Mouse (Mus musculus) layer of hippocampus, postnatal 36 days (tissue): ENCODE data around the gene Dedd. TPM values are rescaled to one million over a fixed set of nuclear protein-coding genes. Genes with fewer than 3 reads are reported as not detected.

Experiments used
- DNase-seq, 2 experiments: peaks; one replicate each; pipeline ENCODE4 v3.0.0; 2022
- total RNA-seq, 2 experiments: library from RNA; stranded (reverse); gene quantifications; 2 replicates each; pipeline ENCODE4 v1.2.3; 2021

Gene Dedd
- total RNA-seq, 2 experiments from 2014 or later = 36.5 to 41.3 TPM

DNA sequence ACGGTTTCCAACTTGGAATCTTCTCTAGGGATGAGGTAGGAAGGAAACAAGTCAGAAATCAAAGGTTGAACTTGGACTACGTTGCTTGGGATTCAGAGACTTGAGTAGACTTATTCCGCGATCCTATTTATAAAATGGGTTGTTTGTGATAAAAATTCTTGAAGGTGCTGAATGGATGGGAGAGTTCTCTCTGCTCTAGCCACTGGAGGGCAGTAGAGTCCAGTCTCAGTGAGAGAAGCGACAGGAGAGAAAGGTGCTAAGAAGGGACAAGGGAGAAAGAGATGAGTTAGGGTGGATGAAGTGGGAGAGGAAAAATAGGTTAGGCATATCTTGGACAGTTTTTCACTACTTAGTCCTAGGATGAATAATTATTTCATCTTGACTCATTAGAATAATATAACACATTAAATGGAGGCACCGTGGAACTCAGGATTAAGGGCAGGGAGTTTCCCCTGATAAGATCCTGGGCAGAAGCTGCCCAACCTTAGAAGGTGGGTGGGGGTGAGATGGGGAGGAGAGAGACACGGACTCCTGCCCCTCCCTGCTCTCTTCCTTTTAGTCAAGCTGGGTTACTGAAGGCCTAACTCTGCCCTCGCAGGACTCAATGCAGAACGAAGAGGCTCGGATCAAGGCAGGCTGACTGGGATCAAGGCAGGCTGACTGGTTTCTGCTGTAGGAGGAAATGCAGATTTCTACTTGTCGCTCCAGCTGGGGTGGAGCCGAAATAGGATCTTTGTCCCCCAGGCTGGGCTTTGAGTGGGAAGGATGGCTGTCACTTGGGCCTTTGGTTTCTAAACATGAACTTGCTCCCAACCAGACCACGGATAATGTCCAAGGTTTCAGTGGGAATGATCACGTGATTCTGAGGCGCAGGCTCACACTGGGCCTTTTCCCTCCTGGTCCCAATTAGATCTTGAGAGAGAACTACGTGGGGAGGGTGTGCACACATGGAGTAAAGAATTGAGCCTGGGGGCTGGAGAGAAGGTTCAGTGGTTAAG lies 32.5 kb downstream of the Dedd start:
- DNase-seq = peak; percentile 59 to 67

DNA sequence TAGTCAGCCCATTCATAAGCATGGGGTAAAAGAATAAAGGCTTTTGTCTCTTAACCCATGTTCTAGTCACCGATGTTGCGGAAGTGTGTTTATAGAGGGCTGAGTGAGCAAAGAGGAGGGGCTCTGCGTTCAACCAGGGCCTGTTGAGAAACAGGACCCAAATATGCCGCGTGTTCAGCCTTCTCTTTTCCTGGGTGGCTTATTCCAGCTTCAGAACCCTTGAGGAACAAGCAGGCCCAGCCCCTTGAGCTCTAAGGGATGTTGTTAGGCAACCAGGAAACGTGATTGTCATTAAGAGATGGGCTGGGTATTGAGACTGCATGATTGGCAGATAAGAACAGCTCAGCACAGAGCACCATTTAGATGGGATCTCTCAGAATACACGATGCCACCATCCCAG lies 37.0 kb downstream of the Dedd start:
- no peak for DNase-seq

DNA sequence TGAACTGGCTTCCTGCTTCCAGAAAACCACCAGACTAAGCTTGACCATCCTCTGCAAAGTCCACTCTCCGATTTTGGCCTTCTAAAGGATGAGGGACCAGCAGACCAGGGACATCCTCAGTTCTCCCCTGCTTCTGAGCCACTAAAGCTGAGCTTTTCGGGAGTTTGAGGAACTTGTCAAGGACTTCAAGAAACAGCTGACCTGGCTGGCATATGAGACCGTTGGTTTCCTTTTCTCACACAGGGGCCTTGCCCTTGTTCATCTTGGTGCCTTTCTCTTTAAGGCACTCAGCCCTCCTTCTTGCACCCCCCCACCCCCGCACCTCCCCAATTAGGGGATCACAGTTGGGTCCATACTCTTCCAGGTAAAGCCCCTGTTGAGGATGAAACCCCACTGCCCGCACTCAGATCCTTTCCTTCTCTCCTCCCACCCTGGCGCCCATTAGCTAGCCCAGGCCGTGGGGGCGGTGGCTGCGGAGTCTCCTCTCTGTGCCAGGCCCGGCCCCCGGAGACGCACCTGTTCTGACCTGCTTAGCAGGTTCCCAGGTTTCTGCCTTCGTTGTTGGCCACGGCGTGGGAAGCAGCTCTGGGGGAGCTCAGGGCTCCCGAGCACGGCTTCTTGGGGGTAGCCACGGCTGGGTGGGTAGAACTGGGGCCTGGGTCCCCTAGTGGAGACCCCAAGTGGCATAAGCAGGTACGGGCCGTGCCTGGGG lies 41.1 kb downstream of the Dedd start, which contains the start of gene Nectin4:
Gene Nectin4 (plus strand): TSS at position 255 of the 712 bp plus-strand sequence.
- no peak for DNase-seq

DNA sequence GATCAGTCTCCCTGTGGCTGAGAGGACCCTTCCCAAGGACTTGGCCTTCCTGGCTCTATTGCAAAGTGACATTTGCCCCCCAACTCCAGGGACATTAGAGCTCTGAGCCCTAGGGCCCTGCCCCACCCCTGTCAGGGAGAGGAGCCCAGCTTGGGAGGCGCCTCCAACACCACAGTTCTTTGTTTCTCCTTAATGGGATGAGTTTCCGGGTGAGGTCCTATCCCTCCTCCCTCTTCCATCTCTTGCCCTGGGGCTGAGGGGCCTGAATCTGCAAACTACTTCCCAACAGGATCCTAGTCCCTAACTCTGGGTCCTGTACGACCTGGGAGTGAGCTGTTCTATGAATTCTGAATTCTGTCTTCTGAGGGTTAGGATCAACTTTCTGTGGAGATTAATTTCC lies 43.9 kb downstream of the Dedd start:
- DNase-seq = no peak

GRCm38 (mm10) chr1:171373946-171374345 lies 45.0 kb downstream of the Dedd start:
- no peak for DNase-seq

DNA sequence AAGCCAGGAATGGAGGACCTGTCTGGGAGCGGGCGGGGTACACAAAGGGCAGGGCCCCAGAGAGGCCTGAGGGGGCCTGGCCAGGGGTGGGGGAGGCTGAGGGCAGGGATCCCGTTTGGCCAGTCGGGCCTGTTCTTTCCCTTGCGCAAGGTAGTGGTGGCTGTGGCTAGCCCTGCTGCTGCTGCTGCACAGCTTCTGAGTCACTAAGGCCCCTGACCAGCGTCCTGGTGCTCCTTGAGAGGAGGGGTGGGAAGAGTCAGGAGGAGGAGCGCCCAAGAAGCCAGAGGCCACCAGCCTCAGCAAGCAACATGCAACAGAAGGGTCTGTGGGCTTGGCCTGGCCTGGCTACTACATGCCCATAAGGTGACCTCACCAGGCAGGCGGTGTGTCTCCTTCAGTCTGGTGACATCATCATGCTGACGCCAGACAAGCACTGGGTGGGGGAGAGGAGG lies 46.7 kb downstream of the Dedd start:
- DNase-seq = no peak

- no peak for DNase-seq
These were observed 49.4 kb downstream of the Dedd start for GRCm38 (mm10) chr1:171378298-171378697.

- DNase-seq = peak; percentile 73 to 77
These were observed 51.1 kb downstream of the Dedd start for GRCm38 (mm10) chr1:171379935-171380599.

GRCm38 (mm10) chr1:171382096-171382620 lies 53.2 kb downstream of the Dedd start:
- DNase-seq = no peak

DNA sequence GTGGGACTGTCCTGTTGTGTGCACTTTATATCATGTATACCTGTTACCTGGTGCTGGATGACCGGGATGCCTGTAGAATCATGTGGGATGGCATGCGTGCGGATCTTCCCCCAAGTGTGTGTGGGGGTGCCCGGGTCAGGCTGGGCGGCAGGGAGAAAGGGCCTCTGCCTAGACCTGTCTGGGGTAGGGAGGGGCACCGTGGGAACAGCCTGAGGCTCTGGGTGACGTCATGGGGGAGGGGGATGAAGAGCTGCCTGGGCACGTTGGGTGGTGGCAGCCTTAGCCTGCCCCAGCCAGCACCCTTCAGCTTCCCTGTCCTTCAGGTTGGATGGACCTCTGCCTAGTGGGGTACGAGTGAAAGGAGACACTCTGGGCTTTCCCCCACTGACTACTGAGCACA lies 55.4 kb downstream of the Dedd start:
- DNase-seq = no peak

GRCm38 (mm10) chr1:171385171-171385570 lies 56.2 kb downstream of the Dedd start:
- DNase-seq = no peak

GRCm38 (mm10) chr1:171387099-171387498 lies 58.2 kb downstream of the Dedd start:
- no peak for DNase-seq

DNA sequence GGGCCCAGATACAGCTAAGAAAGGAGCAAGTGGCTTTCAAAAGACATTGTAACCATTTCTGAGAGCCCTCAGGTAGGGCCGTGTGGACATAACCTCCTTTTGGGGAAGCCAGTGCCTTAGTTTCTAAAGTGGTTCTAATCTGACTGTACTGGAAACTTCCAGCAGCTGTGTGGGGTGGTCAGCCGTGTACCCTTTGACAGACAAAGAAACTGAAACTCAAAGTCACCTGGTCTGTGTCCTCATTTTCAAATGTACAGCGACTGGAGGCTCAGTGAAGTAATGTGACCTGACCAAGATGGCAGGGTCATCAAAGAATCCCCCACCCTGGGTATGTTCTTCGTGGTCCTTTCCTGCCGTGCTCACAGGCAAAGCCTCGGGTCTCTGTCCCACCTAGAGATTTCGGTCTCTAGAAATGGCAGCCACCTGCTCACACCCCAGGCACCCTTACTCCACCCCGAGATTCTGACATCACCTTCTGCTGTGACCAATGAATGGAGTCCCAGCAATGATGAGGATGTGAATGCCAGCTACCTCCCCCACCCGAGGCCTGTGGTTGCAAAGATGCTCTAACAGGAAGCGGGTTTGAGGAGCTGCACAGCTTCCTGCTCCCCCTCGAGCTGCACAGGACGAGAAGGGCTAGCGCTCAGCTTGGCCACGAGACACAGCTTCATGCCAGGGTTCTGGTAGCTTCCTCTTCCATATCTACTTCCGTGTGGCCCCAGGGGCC lies 59.6 kb downstream of the Dedd start, which contains the start of gene Arhgap30:
Gene Arhgap30 (plus strand): TSS at position 579 of the 727 bp plus-strand sequence.
- no peak for DNase-seq

- no peak for DNase-seq
These were observed 61.2 kb downstream of the Dedd start for GRCm38 (mm10) chr1:171390101-171390500.

Other genes with a start within 250 kb of the Dedd start
- 1 to 10 TPM in 1 of 2 experiments, under 1 TPM in 1; 0.92 to 1.8 TPM for gene Cfap126, start 215.2 kb upstream of the Dedd start, total RNA-seq
- 100 to 1,000 TPM; 191 to 202 TPM for gene Sdhc, start 178.5 kb upstream of the Dedd start, total RNA-seq
- gene Mpz, start 178.4 kb upstream of the Dedd start, total RNA-seq = not detected
- gene Pcp4l1, start 132.9 kb upstream of the Dedd start, total RNA-seq = 10 to 100 TPM; 39.4 to 42.3 TPM
- under 1 TPM; 0.20 to 0.25 TPM for gene Nr1i3, start 115.2 kb upstream of the Dedd start, total RNA-seq
- gene Tomm40l, start 106.6 kb upstream of the Dedd start, total RNA-seq = 10 to 100 TPM; 72.4 to 80.2 TPM
- 1 to 10 TPM in 1 of 2 experiments, not detected in 1; 1.2 TPM for gene Apoa2, start 104.1 kb upstream of the Dedd start, total RNA-seq
- gene Fcer1g, start 94.8 kb upstream of the Dedd start, total RNA-seq = 10 to 100 TPM; 13.5 to 15.2 TPM
- gene Adamts4, start 78.7 kb upstream of the Dedd start, total RNA-seq = 10 to 100 TPM; 15.1 to 15.5 TPM
- 100 to 1,000 TPM; 275 to 286 TPM for gene Ndufs2, start 77.8 kb upstream of the Dedd start, total RNA-seq
- 10 to 100 TPM; 68.5 to 76.8 TPM for gene B4galt3, start 58.8 kb upstream of the Dedd start, total RNA-seq
- 10 to 100 TPM; 28.0 to 31.4 TPM for gene Ppox, start 48.0 kb upstream of the Dedd start, total RNA-seq
- 10 to 100 TPM; 66.9 to 70.5 TPM for gene Usp21, start 41.2 kb upstream of the Dedd start, total RNA-seq
- 100 to 1,000 TPM; 101 to 112 TPM for gene Ufc1, start 34.1 kb upstream of the Dedd start, total RNA-seq
- 10 to 100 TPM; 45.9 to 49.5 TPM for gene Nit1, start 16.5 kb downstream of the Dedd start, total RNA-seq
- gene Pfdn2, start 16.5 kb downstream of the Dedd start, total RNA-seq = 100 to 1,000 TPM; 160 to 166 TPM
- gene Klhdc9, start 31.7 kb downstream of the Dedd start, total RNA-seq = 1 to 10 TPM; 4.1 to 4.7 TPM
- 1 to 10 TPM; 3.6 to 4.7 TPM for gene Nectin4, start 41.0 kb downstream of the Dedd start, total RNA-seq
- gene Arhgap30, start 59.8 kb downstream of the Dedd start, total RNA-seq = 1 to 10 TPM; 2.0 to 2.1 TPM
- 100 to 1,000 TPM; 114 to 132 TPM for gene Usf1, start 82.2 kb downstream of the Dedd start, total RNA-seq
- gene Tstd1, start 89.7 kb downstream of the Dedd start, total RNA-seq = 1 to 10 TPM; 4.1 to 5.9 TPM
- gene F11r, start 108.4 kb downstream of the Dedd start, total RNA-seq = 1 to 10 TPM; 5.0 to 6.6 TPM
- gene Alyref2, start 174.3 kb downstream of the Dedd start, total RNA-seq = 1 to 10 TPM; 6.8 to 7.1 TPM
- not detected for gene Itln1, start 206.1 kb downstream of the Dedd start, total RNA-seq
- gene Cd244a, start 230.0 kb downstream of the Dedd start, total RNA-seq = not detected